Mouse (Mus musculus): ENCODE measurements around the gene Bbs9.

- TF ChIP-seq CTCF (IDR thresholded peaks at IDR 0.05; ENCODE audit: insufficient read depth, low read length) (no peak), POLR2A (IDR thresholded peaks at IDR 0.05; ENCODE audit: borderline replicate concordance, extremely low read depth, low read depth, low read length) (no peak)
Observed at GRCm38 (mm10) chr9:22779631-22780030, 304.1 kb downstream of the Bbs9 start.
